ENCODE assay signal across 32 mouse cellular contexts in the genomic region with DNA sequence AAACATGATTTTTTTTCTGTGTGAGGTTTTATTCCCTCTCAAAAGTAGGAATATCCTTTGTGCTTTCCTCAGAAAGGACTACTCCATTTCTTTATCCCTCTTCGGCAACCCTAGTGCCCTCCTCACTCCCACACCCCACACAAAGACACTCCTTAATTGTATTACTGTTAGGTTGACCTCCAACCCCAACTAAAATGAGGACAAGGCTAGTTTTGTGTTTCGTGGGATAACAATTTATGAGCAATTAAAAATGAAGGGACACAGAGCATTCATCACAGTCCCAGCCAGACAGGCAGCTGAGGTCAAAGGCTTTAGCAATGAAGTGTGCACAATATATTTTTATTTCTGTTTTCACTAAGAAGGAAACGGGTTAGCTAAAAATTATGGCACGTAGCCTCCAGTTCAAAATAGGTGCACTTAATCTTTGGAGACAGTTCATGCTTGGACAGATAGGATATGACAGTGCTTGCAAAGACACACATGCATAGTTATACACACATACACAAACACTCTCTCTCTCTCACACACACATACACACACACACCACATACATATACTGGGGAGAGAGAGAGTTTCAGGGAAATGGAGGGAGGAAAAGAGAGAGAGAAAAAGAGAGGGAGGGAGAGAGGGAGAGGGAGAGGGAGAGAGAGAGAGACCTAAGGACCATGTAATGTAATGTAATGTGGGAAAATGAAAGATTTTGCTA.
DNase-seq lines count a peak whose midpoint lies in the region; ATAC-seq and TF ChIP-seq lines count a peak whose summit lies in the region.
"Had no signal": no experiment of that assay in that cellular context is flagged by ENCODE, and none has a peak within 500 bp of the region (broad histone marks: within the 10 kb centered on the region; RNA-seq: fewer than 3 reads in every experiment).

No protein-coding gene starts in this region.

- DNase-seq in forebrain, embryonic 14.5 days (ENCODE audit: low spot score), result no peak
- peak; percentile 17 for DNase-seq in neural tube, embryonic 10.5 days (ENCODE audit: extremely low spot score, low spot score)
- DNase-seq in retina, postnatal 1 day, result peak; percentile 86
- no peak for DNase-seq in thymus, postnatal 36 days
- no peak for DNase-seq in lung, adult 2 months
- DNase-seq: adrenal gland, adult 2 months; cerebellum, adult 11-12 months; cerebellum, postnatal 10 days; gastrocnemius, postnatal 10 days; heart, postnatal 10 days; kidney, postnatal 10 days; lung, postnatal 36 days; right cerebral cortex, adult 18-20 months; right cerebral cortex, postnatal 4 days; thymus, adult 18-20 months had no signal

- ATAC-seq in forebrain, embryonic 12.5 days (ENCODE audit: low FRiP score), result peak; percentile 55; the same call in 1 of the 2 replicates
- no peak for ATAC-seq in forebrain, embryonic 14.5 days
- no peak for ATAC-seq in neural tube, embryonic 15.5 days (ENCODE audit: low FRiP score)
- ATAC-seq in limb, embryonic 12.5 days (ENCODE audit: insufficient number of reproducible peaks, insufficient read depth, low FRiP score, low TSS enrichment, low read depth), result peak; percentile 26; the same call in 1 of the 2 replicates
- ATAC-seq: forebrain, embryonic 13.5 days; intestine, postnatal 0 days; midbrain, embryonic 16.5 days had no signal

- no peak overlapping the region for H3K4me2 ChIP-seq in forebrain, embryonic 12.5 days
- no peak overlapping the region for H3K4me2 ChIP-seq in forebrain, embryonic 14.5 days (ENCODE audit: low read length)
- no peak overlapping the region for H3K4me2 ChIP-seq in neural tube, embryonic 15.5 days
- no peak overlapping the region for H3K4me2 ChIP-seq in limb, embryonic 12.5 days
- H3K4me2 ChIP-seq: forebrain, embryonic 13.5 days; heart, embryonic 11.5 days; limb, embryonic 15.5 days; lung, embryonic 15.5 days; stomach, embryonic 15.5 days had no signal

- WGBS in forebrain, embryonic 12.5 days, result 14% methylated on average over 4 of the region's 4 CpGs
- whole genome bisulfite sequencing in forebrain, embryonic 14.5 days, result 20% methylated on average over 4 of the region's 4 CpGs
- WGBS in neural tube, embryonic 15.5 days, result 12% methylated on average over 4 of the region's 4 CpGs
- 14% methylated on average over 4 of the region's 4 CpGs for WGBS in limb, embryonic 12.5 days
- 56% methylated on average over 4 of the region's 4 CpGs for WGBS in lung, adult 2 months

- no peak for TF ChIP-seq POLR2A in lung, adult 2 months (IDR thresholded peaks at IDR 0.05; ENCODE audit: borderline replicate concordance, extremely low read depth, low read depth, low read length)

- no peak overlapping the region for H3K9ac ChIP-seq in forebrain, embryonic 12.5 days
- no peak overlapping the region for H3K9ac ChIP-seq in forebrain, embryonic 14.5 days (ENCODE audit: low read length)
- no peak overlapping the region for H3K9ac ChIP-seq in neural tube, embryonic 15.5 days (replicated peaks)
- H3K9ac ChIP-seq in limb, embryonic 12.5 days (replicated peaks), result no peak overlapping the region
- H3K9ac ChIP-seq: forebrain, embryonic 13.5 days; limb, embryonic 15.5 days; liver, embryonic 14.5 days; lung, embryonic 15.5 days; stomach, embryonic 15.5 days had no signal

- peaks cover 5% of the 10 kb centered on the region; the same call in 1 of the 2 replicates for H3K4me1 ChIP-seq in forebrain, embryonic 12.5 days
- H3K4me1 ChIP-seq in forebrain, embryonic 14.5 days (ENCODE audit: control insufficient read depth, insufficient read depth, low read length), result no peaks in the 10 kb centered on the region
- H3K4me1 ChIP-seq in neural tube, embryonic 15.5 days, result no peaks in the 10 kb centered on the region
- H3K4me1 ChIP-seq in limb, embryonic 12.5 days (replicated peaks), result peaks cover 7% of the 10 kb centered on the region; the same call in 1 of the 2 replicates
- no peaks in the 10 kb centered on the region for H3K4me1 ChIP-seq in lung, adult 2 months (ENCODE audit: control insufficient read depth, insufficient read depth, low read length)
- H3K4me1 ChIP-seq: forebrain, embryonic 13.5 days; limb, embryonic 15.5 days; lung, embryonic 15.5 days; megakaryocyte, embryonic 14.5 days; stomach, embryonic 15.5 days had no signal

- no peaks in the 10 kb centered on the region for H3K9me3 ChIP-seq in forebrain, embryonic 12.5 days
- no peaks in the 10 kb centered on the region for H3K9me3 ChIP-seq in forebrain, embryonic 14.5 days (replicated peaks; ENCODE audit: control insufficient read depth, low read length)
- H3K9me3 ChIP-seq in neural tube, embryonic 15.5 days (replicated peaks), result no peaks in the 10 kb centered on the region
- no peaks in the 10 kb centered on the region for H3K9me3 ChIP-seq in limb, embryonic 12.5 days
- H3K9me3 ChIP-seq: forebrain, embryonic 13.5 days; G1E; hindbrain, embryonic 10.5 days; limb, embryonic 15.5 days; lung, embryonic 15.5 days; megakaryocyte, embryonic 14.5 days; stomach, embryonic 15.5 days had no signal

- no peaks in the 10 kb centered on the region for H3K27me3 ChIP-seq in forebrain, embryonic 12.5 days
- no peaks in the 10 kb centered on the region for H3K27me3 ChIP-seq in forebrain, embryonic 14.5 days (replicated peaks; ENCODE audit: control insufficient read depth, insufficient read depth, low read length)
- H3K27me3 ChIP-seq in neural tube, embryonic 15.5 days (replicated peaks), result no peaks in the 10 kb centered on the region
- no peaks in the 10 kb centered on the region for H3K27me3 ChIP-seq in limb, embryonic 12.5 days
- H3K27me3 ChIP-seq: CH12.LX; forebrain, embryonic 13.5 days; limb, embryonic 15.5 days; lung, embryonic 15.5 days; megakaryocyte, embryonic 14.5 days; stomach, embryonic 15.5 days had no signal

- no peak overlapping the region for H3K27ac ChIP-seq in forebrain, embryonic 12.5 days
- no peak overlapping the region for H3K27ac ChIP-seq in forebrain, embryonic 14.5 days (ENCODE audit: low read depth, low read length)
- no peak overlapping the region for H3K27ac ChIP-seq in neural tube, embryonic 15.5 days (replicated peaks)
- H3K27ac ChIP-seq in limb, embryonic 12.5 days, result no peak overlapping the region
- H3K27ac ChIP-seq: forebrain, embryonic 13.5 days; layer of hippocampus, adult 2 months; limb, embryonic 15.5 days; liver, embryonic 14.5 days; lung, embryonic 15.5 days; stomach, embryonic 15.5 days had no signal

- no peak overlapping the region for H3K4me3 ChIP-seq in forebrain, embryonic 12.5 days (replicated peaks)
- H3K4me3 ChIP-seq in forebrain, embryonic 14.5 days (ENCODE audit: low read depth, low read length), result no peak overlapping the region
- H3K4me3 ChIP-seq in neural tube, embryonic 15.5 days (replicated peaks), result no peak overlapping the region
- no peak overlapping the region for H3K4me3 ChIP-seq in limb, embryonic 12.5 days (replicated peaks)
- no peak overlapping the region for H3K4me3 ChIP-seq in lung, adult 2 months (replicated peaks; ENCODE audit: extremely low read depth, low read depth, low read length)
- H3K4me3 ChIP-seq: forebrain, embryonic 13.5 days; hindbrain, embryonic 10.5 days; layer of hippocampus, adult 2 months; limb, embryonic 15.5 days; lung, embryonic 15.5 days; megakaryocyte, embryonic 14.5 days; myocyte; stomach, embryonic 15.5 days had no signal

- no peak for TF ChIP-seq CTCF in lung, adult 2 months (IDR thresholded peaks at IDR 0.05; ENCODE audit: insufficient read depth, low read length)

- H3K36me3 ChIP-seq in forebrain, embryonic 12.5 days (replicated peaks), result no peaks in the 10 kb centered on the region
- H3K36me3 ChIP-seq in forebrain, embryonic 14.5 days (ENCODE audit: control insufficient read depth, insufficient read depth, low read length), result no peaks in the 10 kb centered on the region
- H3K36me3 ChIP-seq in neural tube, embryonic 15.5 days, result no peaks in the 10 kb centered on the region
- H3K36me3 ChIP-seq in limb, embryonic 12.5 days, result no peaks in the 10 kb centered on the region
- H3K36me3 ChIP-seq: G1E; hindbrain, embryonic 10.5 days; limb, embryonic 15.5 days; lung, embryonic 15.5 days; stomach, embryonic 15.5 days had no signal

Comparison
In these comparisons a context has a peak if more than half of its experiments do, and no peak if none do; other contexts are left out.
1. ATAC-seq: peak in forebrain, embryonic 12.5 days (single experiment) and limb, embryonic 12.5 days (single experiment); none in forebrain, embryonic 14.5 days (single experiment) and neural tube, embryonic 15.5 days (single experiment).
2. DNase-seq: peak in neural tube, embryonic 10.5 days (single experiment) and retina, postnatal 1 day (single experiment); none in forebrain, embryonic 14.5 days (single experiment), thymus, postnatal 36 days (0 of 2) and lung, adult 2 months (single experiment).